Mouse (Mus musculus): ENCODE data around the gene Nup107. TPM values are rescaled to one million over a fixed set of nuclear protein-coding genes. Genes with fewer than 3 reads are reported as not detected.
"Not testable (repeated sequence)": the region's sequence is repeated elsewhere in the genome, so short reads cannot be mapped to it uniquely, and the experiment has no call there.

Gene Nup107
- polyA plus RNA-seq, 1 experiment from 2014 or later, result 17.9 TPM

- no peak overlapping the region for H3K27ac ChIP-seq
- WGBS (ENCODE audit: missing documents), result 90% methylated on average over 9 of the region's 9 CpGs
- no peak overlapping the region for H3K4me3 ChIP-seq (ENCODE audit: inconsistent target)
- H3K36me3 ChIP-seq (ENCODE audit: inconsistent target), result peaks cover 10% of the 10 kb centered on the region; the same call in 1 of the 2 replicates
- H3K79me2 ChIP-seq (ENCODE audit: inconsistent target), result no peaks in the 10 kb centered on the region; the same call in 1 of the 2 replicates
These were observed 51.6 kb downstream of the Nup107 start for GRCm38 (mm10) chr10:117740921-117741320.

- Histone ChIP-seq H3K4me3 (ENCODE audit: inconsistent target) (no peak overlapping the region), H3K79me2 (ENCODE audit: inconsistent target) (no peaks in the 10 kb centered on the region; the same call in 1 of the 2 replicates), H3K27ac (no peak overlapping the region), H3K36me3 (ENCODE audit: inconsistent target) (peaks cover 10% of the 10 kb centered on the region; the same call in 1 of the 2 replicates)
- 95% methylated on average over 10 of the region's 10 CpGs for WGBS (ENCODE audit: missing documents)
These were observed 52.3 kb downstream of the Nup107 start for GRCm38 (mm10) chr10:117740171-117740570.

GRCm38 (mm10) chr10:117739648-117739948, 52.9 kb downstream of the Nup107 start:
- WGBS (ENCODE audit: missing documents), result 95% methylated on average over 6 of the region's 6 CpGs
- Histone ChIP-seq H3K27ac (no peak overlapping the region), H3K79me2 (ENCODE audit: inconsistent target) (no peaks in the 10 kb centered on the region), H3K4me3 (ENCODE audit: inconsistent target) (no peak overlapping the region), H3K36me3 (ENCODE audit: inconsistent target) (peaks cover 10% of the 10 kb centered on the region; the same call in 1 of the 2 replicates)

- 95% methylated on average over 15 of the region's 15 CpGs for WGBS (ENCODE audit: missing documents)
These were observed 53.4 kb downstream of the Nup107 start for GRCm38 (mm10) chr10:117738928-117739647.

GRCm38 (mm10) chr10:117738140-117738921, 54.2 kb downstream of the Nup107 start:
- WGBS (ENCODE audit: missing documents), result 94% methylated on average over 13 of the region's 13 CpGs
- Histone ChIP-seq H3K4me3 (ENCODE audit: inconsistent target) (no peak overlapping the region), H3K36me3 (ENCODE audit: inconsistent target) (peaks cover 10% of the 10 kb centered on the region; the same call in 1 of the 2 replicates), H3K27ac (no peak overlapping the region), H3K79me2 (ENCODE audit: inconsistent target) (no peaks in the 10 kb centered on the region)

More at GRCm38 (mm10) chr10:117738928-117739647, 53.4 kb downstream of the Nup107 start:
- Histone ChIP-seq H3K4me3 (ENCODE audit: inconsistent target) (no peak overlapping the region), H3K36me3 (ENCODE audit: inconsistent target) (peaks cover 10% of the 10 kb centered on the region; the same call in 1 of the 2 replicates), H3K79me2 (ENCODE audit: inconsistent target) (no peaks in the 10 kb centered on the region), H3K27ac (no peak overlapping the region)

- not testable (repeated sequence) for H3K79me2 ChIP-seq (ENCODE audit: inconsistent target); H3K27ac ChIP-seq; H3K36me3 ChIP-seq (ENCODE audit: inconsistent target); H3K4me3 ChIP-seq (ENCODE audit: inconsistent target)
- WGBS (ENCODE audit: missing documents), result 97% methylated on average over 8 of the region's 8 CpGs
These were observed 55.0 kb downstream of the Nup107 start for GRCm38 (mm10) chr10:117737498-117737897.

- Histone ChIP-seq H3K4me3 (ENCODE audit: inconsistent target) (no peak overlapping the region), H3K36me3 (ENCODE audit: inconsistent target) (peaks cover 10% of the 10 kb centered on the region; the same call in 1 of the 2 replicates), H3K27ac (no peak overlapping the region), H3K79me2 (ENCODE audit: inconsistent target) (no peaks in the 10 kb centered on the region)
- WGBS (ENCODE audit: missing documents), result 81% methylated on average over 4 of the region's 4 CpGs
These were observed 55.4 kb downstream of the Nup107 start for GRCm38 (mm10) chr10:117737075-117737474.

GRCm38 (mm10) chr10:117736573-117736972, 55.9 kb downstream of the Nup107 start:
- Histone ChIP-seq H3K36me3 (ENCODE audit: inconsistent target) (peaks cover 10% of the 10 kb centered on the region; the same call in 1 of the 2 replicates), H3K27ac (no peak overlapping the region), H3K79me2 (ENCODE audit: inconsistent target) (no peaks in the 10 kb centered on the region), H3K4me3 (ENCODE audit: inconsistent target) (no peak overlapping the region)
- WGBS (ENCODE audit: missing documents), result 93% methylated on average over 5 of the region's 5 CpGs

GRCm38 (mm10) chr10:117735396-117735795, 57.1 kb downstream of the Nup107 start:
- not testable (repeated sequence) for H3K27ac ChIP-seq; H3K79me2 ChIP-seq (ENCODE audit: inconsistent target)
- 95% methylated on average over 7 of the region's 12 CpGs for WGBS (ENCODE audit: missing documents)

GRCm38 (mm10) chr10:117734104-117734852, 58.2 kb downstream of the Nup107 start:
- not testable (repeated sequence) for H3K27ac ChIP-seq; H3K36me3 ChIP-seq (ENCODE audit: inconsistent target); H3K4me3 ChIP-seq (ENCODE audit: inconsistent target); H3K79me2 ChIP-seq (ENCODE audit: inconsistent target)
- WGBS (ENCODE audit: missing documents), result 88% methylated on average over 5 of the region's 10 CpGs

More at GRCm38 (mm10) chr10:117735396-117735795, 57.1 kb downstream of the Nup107 start:
- not testable (repeated sequence) for H3K4me3 ChIP-seq (ENCODE audit: inconsistent target); H3K36me3 ChIP-seq (ENCODE audit: inconsistent target)

- H3K79me2 ChIP-seq (ENCODE audit: inconsistent target); H3K27ac ChIP-seq; H3K4me3 ChIP-seq (ENCODE audit: inconsistent target); H3K36me3 ChIP-seq (ENCODE audit: inconsistent target): not testable (repeated sequence)
- WGBS (ENCODE audit: missing documents), result 95% methylated on average over 4 of the region's 8 CpGs
These were observed 58.9 kb downstream of the Nup107 start for GRCm38 (mm10) chr10:117733626-117734025.

GRCm38 (mm10) chr10:117732962-117733592, 59.4 kb downstream of the Nup107 start:
- 88% methylated on average over 14 of the region's 14 CpGs for WGBS (ENCODE audit: missing documents)
- Histone ChIP-seq H3K36me3 (ENCODE audit: inconsistent target) (no peaks in the 10 kb centered on the region; the same call in 1 of the 2 replicates), H3K27ac (no peak overlapping the region), H3K4me3 (ENCODE audit: inconsistent target) (no peak overlapping the region), H3K79me2 (ENCODE audit: inconsistent target) (no peaks in the 10 kb centered on the region)

GRCm38 (mm10) chr10:117732184-117732583, 60.3 kb downstream of the Nup107 start:
- Histone ChIP-seq H3K27ac (no peak overlapping the region), H3K79me2 (ENCODE audit: inconsistent target) (no peaks in the 10 kb centered on the region), H3K36me3 (ENCODE audit: inconsistent target) (no peaks in the 10 kb centered on the region; the same call in 1 of the 2 replicates), H3K4me3 (ENCODE audit: inconsistent target) (no peak overlapping the region)
- 87% methylated on average over 5 of the region's 5 CpGs for WGBS (ENCODE audit: missing documents)
